Comparison of ENCODE assay signal across 27 mouse cellular contexts in the genomic region with DNA sequence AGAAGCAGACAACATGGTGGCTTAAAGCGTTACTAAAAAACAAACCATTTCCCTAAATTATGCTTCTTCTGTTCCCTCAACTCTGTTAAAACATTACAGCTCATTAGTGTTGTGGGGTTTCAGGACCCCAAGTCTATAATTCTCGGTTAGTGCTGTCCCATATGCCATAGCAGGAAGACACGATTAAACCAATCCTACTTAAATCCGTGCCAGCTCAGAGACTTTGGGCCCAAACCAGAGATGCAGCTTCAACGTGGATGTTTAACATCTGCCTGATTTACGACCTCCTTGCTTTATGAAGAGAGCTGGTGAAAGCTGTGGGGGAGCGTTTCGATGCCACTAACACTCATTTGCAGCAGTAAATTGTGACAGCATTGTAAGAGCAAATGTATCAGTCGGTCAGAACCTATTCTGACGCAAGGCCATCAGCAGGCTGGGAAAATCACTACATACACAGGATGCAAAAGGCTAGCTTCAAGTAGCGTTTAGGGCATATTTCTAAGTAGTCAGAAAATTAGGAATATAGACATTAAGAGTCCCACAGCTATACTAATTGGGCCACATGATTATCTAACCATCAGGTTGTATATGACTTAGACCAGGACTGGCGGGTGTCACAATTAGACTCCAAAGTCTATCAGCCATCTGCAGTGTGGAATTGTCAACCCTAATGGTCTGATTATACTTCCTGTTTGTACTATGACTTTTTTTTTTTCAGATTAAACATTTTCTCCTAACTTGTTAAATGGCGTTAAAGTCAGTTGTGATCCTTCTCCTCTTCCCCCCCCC.
DNase-seq lines count a peak whose midpoint lies in the region; ATAC-seq and TF ChIP-seq lines count a peak whose summit lies in the region.
"Had no signal": no experiment of that assay in that cellular context is flagged by ENCODE, and none has a peak within 500 bp of the region (broad histone marks: within the 10 kb centered on the region; RNA-seq: fewer than 3 reads in every experiment).

No protein-coding gene starts in this region.

- ATAC-seq in neural tube, embryonic 14.5 days (ENCODE audit: low read depth) = peak; percentile 69
- no peak for ATAC-seq in kidney, embryonic 15.5 days (replicated peaks; ENCODE audit: low FRiP score)
- ATAC-seq: activated CD4-positive, CD25-positive, alpha-beta regulatory T cell, adult 4 months; CD4-positive, CD25-positive, alpha-beta regulatory T cell, adult 4 months; forebrain, embryonic 13.5 days; forebrain, embryonic 16.5 days; hindbrain, postnatal 0 days; inflammation-experienced regulatory T-cells, adult 6 months had no signal

- H3K4me1 ChIP-seq in neural tube, embryonic 14.5 days (ENCODE audit: control insufficient read depth, insufficient read depth, low read length) = peaks cover 9% of the 10 kb centered on the region; the same call in 1 of the 2 replicates
- 0 out of 2 replicates have a peak, but pooled peaks cover 6% of the 10 kb centered on the region for H3K4me1 ChIP-seq in kidney, embryonic 15.5 days
- H3K4me1 ChIP-seq: embryonic facial prominence, embryonic 10.5 days; embryonic facial prominence, embryonic 13.5 days; heart, embryonic 13.5 days had no signal

- no peak overlapping the region for H3K4me2 ChIP-seq in neural tube, embryonic 14.5 days (ENCODE audit: low read depth, low read length)
- no peak overlapping the region for H3K4me2 ChIP-seq in kidney, embryonic 15.5 days
- H3K4me2 ChIP-seq: embryonic facial prominence, embryonic 13.5 days; forebrain, embryonic 13.5 days; heart, embryonic 13.5 days; hindbrain, embryonic 14.5 days had no signal

- no peaks in the 10 kb centered on the region for H3K36me3 ChIP-seq in neural tube, embryonic 14.5 days (ENCODE audit: control insufficient read depth, insufficient read depth, low read length)
- H3K36me3 ChIP-seq in kidney, embryonic 15.5 days = no peaks in the 10 kb centered on the region
- H3K36me3 ChIP-seq: embryonic facial prominence, embryonic 10.5 days; embryonic facial prominence, embryonic 13.5 days; forebrain, embryonic 10.5 days; heart, embryonic 13.5 days had no signal

- no peaks in the 10 kb centered on the region for H3K27me3 ChIP-seq in neural tube, embryonic 14.5 days (ENCODE audit: control insufficient read depth, insufficient read depth, low read length)
- peaks cover 15% of the 10 kb centered on the region for H3K27me3 ChIP-seq in kidney, embryonic 15.5 days
- H3K27me3 ChIP-seq: embryonic facial prominence, embryonic 13.5 days; forebrain, embryonic 13.5 days; heart, embryonic 13.5 days had no signal

- H3K9me3 ChIP-seq in neural tube, embryonic 14.5 days (ENCODE audit: control insufficient read depth, low read length) = no peaks in the 10 kb centered on the region
- H3K9me3 ChIP-seq in kidney, embryonic 15.5 days (replicated peaks) = no peaks in the 10 kb centered on the region
- H3K9me3 ChIP-seq: embryonic facial prominence, embryonic 10.5 days; embryonic facial prominence, embryonic 13.5 days; forebrain, embryonic 10.5 days; forebrain, embryonic 13.5 days; heart, embryonic 13.5 days had no signal

- H3K27ac ChIP-seq in layer of hippocampus, adult 2 months = peak overlapping the region; percentile 53; the same call in 1 of the 2 replicates
- H3K27ac ChIP-seq in neural tube, embryonic 14.5 days (ENCODE audit: low read depth, low read length) = no peak overlapping the region
- no peak overlapping the region for H3K27ac ChIP-seq in kidney, embryonic 15.5 days
- H3K27ac ChIP-seq: embryonic facial prominence, embryonic 10.5 days; embryonic facial prominence, embryonic 13.5 days; forebrain, embryonic 10.5 days; forebrain, embryonic 13.5 days; heart, embryonic 13.5 days; hindbrain, embryonic 14.5 days; hindbrain, postnatal 0 days had no signal

- DNase-seq in layer of hippocampus, adult 2 months (ENCODE audit: low spot score in 2 of 2) = no peak
- DNase-seq in layer of hippocampus, adult 9-10 months (ENCODE audit: low spot score) = no peak
- peak; percentile 27 for DNase-seq in forelimb bud, embryonic 11.5 days (ENCODE audit: low read depth, low spot score)
- peak; percentile 41 for DNase-seq in mesoderm, embryonic 11.5 days (ENCODE audit: low read depth, low spot score)
- no peak for DNase-seq in adrenal gland, adult 18-20 months (ENCODE audit: low spot score in 2 of 2)
- DNase-seq in frontal cortex, adult 2 months (ENCODE audit: extremely low spot score in 1 of 2, low spot score in 1 of 2) = no peak
- DNase-seq: adrenal gland, postnatal 10 days; adrenal gland, postnatal 36 days; cerebellum, adult 18-20 months; cerebellum, adult 9-10 months; cerebellum, postnatal 14 days; gastrocnemius, postnatal 36 days; heart, postnatal 14 days; heart, postnatal 4 days had no signal

- WGBS in neural tube, embryonic 14.5 days = 30% methylated on average over 13 of the region's 13 CpGs
- WGBS in kidney, embryonic 15.5 days = 43% methylated on average over 13 of the region's 13 CpGs

- H3K4me3 ChIP-seq in layer of hippocampus, adult 2 months = no peak overlapping the region
- H3K4me3 ChIP-seq in neural tube, embryonic 14.5 days (ENCODE audit: low read depth, low read length) = no peak overlapping the region
- no peak overlapping the region for H3K4me3 ChIP-seq in kidney, embryonic 15.5 days (replicated peaks)
- H3K4me3 ChIP-seq: embryonic facial prominence, embryonic 10.5 days; embryonic facial prominence, embryonic 13.5 days; forebrain, embryonic 10.5 days; forebrain, embryonic 13.5 days; heart, embryonic 13.5 days had no signal

- no peak overlapping the region for H3K9ac ChIP-seq in neural tube, embryonic 14.5 days (replicated peaks; ENCODE audit: low read depth, low read length)
- no peak overlapping the region for H3K9ac ChIP-seq in kidney, embryonic 15.5 days
- H3K9ac ChIP-seq: embryonic facial prominence, embryonic 13.5 days; forebrain, embryonic 13.5 days; heart, embryonic 13.5 days; hindbrain, embryonic 14.5 days had no signal

- no peak for TF ChIP-seq CTCF in layer of hippocampus, adult 2 months (conservative IDR thresholded peaks at IDR 0.05)

Comparison
In these comparisons a context has a peak if more than half of its experiments do, and no peak if none do; other contexts are left out.
1. DNase-seq: peak in forelimb bud, embryonic 11.5 days (single experiment) and mesoderm, embryonic 11.5 days (single experiment); none in layer of hippocampus, adult 2 months (0 of 2), layer of hippocampus, adult 9-10 months (single experiment), adrenal gland, adult 18-20 months (0 of 2) and frontal cortex, adult 2 months (0 of 2).